Mouse (Mus musculus) myocyte (in vitro differentiated cells): ENCODE measurements around the gene Iqcf5. TPM values are rescaled to one million over a fixed set of nuclear protein-coding genes. Genes with fewer than 3 reads are reported as not detected.

Experiments
- H3K27me3 ChIP-seq: one replicate; pipeline ENCODE4 v1.6.1; 2011; ENCODE audit not compliant: control insufficient read depth, insufficient read depth, insufficient read length
- H3K36me3 ChIP-seq: one replicate; pipeline ENCODE4 v1.6.1; 2011; ENCODE audit not compliant: control insufficient read depth, insufficient read depth
- H3K4me2 ChIP-seq: one replicate; pipeline ENCODE4 v1.6.1; 2011; ENCODE audit warnings: low read depth, control low read depth
- H3K4me3 ChIP-seq: one replicate; pipeline ENCODE4 v1.5.1; 2011; ENCODE audit warnings: mild to moderate bottlenecking, control low read depth, moderate library complexity
- H3K79me2 ChIP-seq: one replicate; pipeline ENCODE4 v1.6.1; 2011; ENCODE audit not compliant: control insufficient read depth, insufficient read depth
- H3ac ChIP-seq: one replicate; pipeline ENCODE4 v1.6.1; 2011; ENCODE audit not compliant: control insufficient read depth, insufficient read length
- CEBPB ChIP-seq: IDR thresholded peaks from 2 replicates; pipeline ENCODE4 v1.6.1; 2011; ENCODE audit warnings: mild to moderate bottlenecking, moderate library complexity; ENCODE audit not compliant: poor library complexity, insufficient read depth, severe bottlenecking
- E2F4 ChIP-seq: IDR thresholded peaks from one replicate; pipeline ENCODE4 v1.6.1; 2011; ENCODE audit warnings: mild to moderate bottlenecking, control low read depth, moderate library complexity; ENCODE audit not compliant: insufficient read depth
- MAX ChIP-seq: IDR thresholded peaks from one replicate; pipeline ENCODE4 v1.6.1; 2011; ENCODE audit warnings: low read depth, mild to moderate bottlenecking, control low read depth
- MYOD1 ChIP-seq, 3 experiments: IDR thresholded peaks; one replicate each; pipeline ENCODE4 v1.6.1; 2011; ENCODE audit warnings: control low read depth in 2 of 3, low read depth in 2 of 3, mild to moderate bottlenecking in 2 of 3, moderate library complexity in 1 of 3; ENCODE audit not compliant: insufficient read length in 2 of 3, control insufficient read depth in 1 of 3
- MYOG ChIP-seq, 3 experiments: IDR thresholded peaks; one replicate each; pipeline ENCODE4 v1.6.1; 2011; ENCODE audit warnings: control low read depth in 2 of 3, low read depth in 2 of 3, mild to moderate bottlenecking in 2 of 3; ENCODE audit not compliant: insufficient read length in 2 of 3, control insufficient read depth in 1 of 3, insufficient read depth in 1 of 3
- POLR2A ChIP-seq: IDR thresholded peaks from one replicate; pipeline ENCODE4 v1.6.1; 2011; ENCODE audit warnings: low read depth, mild to moderate bottlenecking, control low read depth, moderate library complexity; ENCODE audit not compliant: insufficient read length
- POLR2AphosphoS2 ChIP-seq: IDR thresholded peaks from one replicate; pipeline ENCODE4 v1.6.1; 2011; ENCODE audit warnings: low read depth, control low read depth; ENCODE audit not compliant: insufficient read length
- REST ChIP-seq: IDR thresholded peaks from one replicate; pipeline ENCODE4 v1.6.1; 2011; ENCODE audit warnings: mild to moderate bottlenecking, control low read depth, moderate library complexity; ENCODE audit not compliant: insufficient read depth, insufficient read length
- SRF ChIP-seq: IDR thresholded peaks from one replicate; pipeline ENCODE4 v1.6.1; 2011; ENCODE audit warnings: low read depth; ENCODE audit not compliant: control insufficient read depth, insufficient read length
- TCF12 ChIP-seq: IDR thresholded peaks from one replicate; pipeline ENCODE4 v1.6.1; 2011; ENCODE audit warnings: mild to moderate bottlenecking, control low read depth; ENCODE audit not compliant: poor library complexity, insufficient read depth, severe bottlenecking
- TCF3 ChIP-seq: IDR thresholded peaks from one replicate; pipeline ENCODE4 v1.6.1; 2011; ENCODE audit warnings: low read depth, control low read depth; ENCODE audit not compliant: insufficient read length
- USF1 ChIP-seq: IDR thresholded peaks from one replicate; pipeline ENCODE4 v1.6.1; 2011; ENCODE audit warnings: low read depth, mild to moderate bottlenecking, control low read depth, moderate library complexity
- polyA plus RNA-seq: library from polyadenylated mRNA; unstranded; fragments of >200 nt; fragmentation: generic; extraction: Trizol; gene quantifications from one replicate; pipeline ENCODE4 v1.2.1, GENCODE M21; 2012; ENCODE audit warnings: missing spikeins

The Iqcf5 gene
- polyA plus RNA-seq, 1 experiment, result 0.12 TPM

DNA sequence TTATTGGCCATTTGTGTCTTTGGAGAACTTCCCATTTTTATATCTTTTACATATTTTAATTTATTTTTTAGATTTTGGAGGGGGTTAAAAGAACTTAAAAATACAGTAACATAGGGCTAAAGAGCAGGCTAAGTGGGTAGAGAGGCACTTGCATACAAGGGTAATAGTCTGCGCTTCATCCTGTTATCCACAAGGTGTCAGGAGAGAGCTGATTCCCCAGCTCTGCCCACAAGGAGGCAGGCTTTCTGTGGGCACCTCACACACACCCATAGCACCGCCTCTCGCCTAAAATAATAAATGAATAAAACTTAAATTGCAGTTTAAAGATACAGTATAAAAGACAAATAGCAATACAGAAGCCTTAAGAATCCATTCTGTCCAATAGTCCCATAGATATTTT lies 17.5 kb downstream of the Iqcf5 start:
- H3K36me3 ChIP-seq, result no peaks in the 10 kb centered on the region
- H3K27me3 ChIP-seq, result peaks cover 17% of the 10 kb centered on the region
- TF ChIP-seq POLR2A, result no peak
- no peak for TF ChIP-seq POLR2AphosphoS2
- TF ChIP-seq SRF, result no peak
- TF ChIP-seq TCF3, result no peak
- TF ChIP-seq MAX, result no peak
- no peak for TF ChIP-seq REST
- TF ChIP-seq MYOG (IDR thresholded peaks at IDR 0.05; ENCODE audit: control insufficient read depth in 1 of 3, insufficient read depth in 1 of 3, insufficient read length in 2 of 3, low read depth in 2 of 3), result no peak
- no peak for TF ChIP-seq TCF12
- no peak for TF ChIP-seq USF1
- TF ChIP-seq CEBPB, result no peak
- no peak for TF ChIP-seq E2F4
- no peak for TF ChIP-seq MYOD1 (IDR thresholded peaks at IDR 0.05; ENCODE audit: control insufficient read depth in 1 of 3, insufficient read length in 2 of 3, low read depth in 2 of 3)
- no peak overlapping the region for H3K4me2 ChIP-seq
- H3K79me2 ChIP-seq, result no peaks in the 10 kb centered on the region
- H3K4me3 ChIP-seq, result no peak overlapping the region
- no peak overlapping the region for H3ac ChIP-seq

DNA sequence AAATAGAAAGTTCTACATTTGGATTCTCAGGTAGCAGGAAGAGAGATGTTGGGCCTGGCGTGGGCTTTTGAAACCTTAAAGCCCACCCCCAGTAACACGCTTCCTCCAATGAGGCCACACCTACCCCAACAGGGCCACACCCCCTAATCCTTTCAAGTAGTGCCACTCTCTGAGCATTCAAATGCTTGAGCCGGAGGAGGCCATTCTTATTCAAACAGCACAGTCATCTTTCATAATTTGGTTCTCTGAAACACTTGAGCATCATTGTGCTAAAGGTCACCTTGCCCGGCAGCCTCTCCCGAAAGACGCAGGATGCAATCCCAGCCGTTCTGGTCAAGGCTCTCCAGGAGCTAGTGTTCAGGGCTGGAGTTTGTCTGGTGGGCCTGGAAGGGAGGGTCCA lies 19.9 kb downstream of the Iqcf5 start:
- Histone ChIP-seq H3K4me3 (no peak overlapping the region), H3K4me2 (no peak overlapping the region), H3K27me3 (peaks cover 10% of the 10 kb centered on the region), H3K79me2 (no peaks in the 10 kb centered on the region), H3ac (no peak overlapping the region), H3K36me3 (no peaks in the 10 kb centered on the region)
- TF ChIP-seq MAX, result no peak
- no peak for TF ChIP-seq MYOD1 (IDR thresholded peaks at IDR 0.05; ENCODE audit: control insufficient read depth in 1 of 3, insufficient read length in 2 of 3, low read depth in 2 of 3)
- TF ChIP-seq USF1, result no peak
- TF ChIP-seq POLR2AphosphoS2, result no peak
- no peak for TF ChIP-seq TCF12
- TF ChIP-seq E2F4, result no peak
- TF ChIP-seq TCF3, result no peak
- TF ChIP-seq POLR2A, result no peak
- no peak for TF ChIP-seq MYOG (IDR thresholded peaks at IDR 0.05; ENCODE audit: control insufficient read depth in 1 of 3, insufficient read depth in 1 of 3, insufficient read length in 2 of 3, low read depth in 2 of 3)

DNA sequence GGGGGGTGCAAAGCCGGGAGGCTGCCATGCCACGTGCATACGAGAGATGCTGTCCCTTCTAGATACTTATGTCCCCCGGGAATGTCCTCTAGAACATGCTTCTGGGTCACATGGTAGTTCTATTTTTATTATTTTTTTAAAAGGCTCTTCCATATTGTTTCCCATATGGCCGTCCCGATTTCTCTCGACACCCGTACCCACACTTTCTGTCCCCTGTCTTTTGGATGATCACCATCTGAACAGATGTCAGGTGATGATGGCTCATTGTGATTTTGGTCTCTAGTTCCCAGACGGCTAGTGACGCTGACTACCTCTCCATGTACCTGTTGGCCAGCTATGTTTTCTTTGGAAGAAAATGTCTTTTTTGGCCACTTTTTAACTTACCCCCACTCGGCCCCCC lies 20.6 kb downstream of the Iqcf5 start:
- TF ChIP-seq TCF12 (no peak), MYOD1 (IDR thresholded peaks at IDR 0.05; ENCODE audit: control insufficient read depth in 1 of 3, insufficient read length in 2 of 3, low read depth in 2 of 3) (no peak), E2F4 (no peak), MYOG (IDR thresholded peaks at IDR 0.05; ENCODE audit: control insufficient read depth in 1 of 3, insufficient read depth in 1 of 3, insufficient read length in 2 of 3, low read depth in 2 of 3) (no peak), SRF (no peak), POLR2AphosphoS2 (no peak), POLR2A (no peak), CEBPB (no peak), REST (no peak), TCF3 (no peak), MAX (no peak), USF1 (no peak)
- no peak overlapping the region for H3K4me2 ChIP-seq
- no peaks in the 10 kb centered on the region for H3K36me3 ChIP-seq
- H3K4me3 ChIP-seq, result no peak overlapping the region
- no peak overlapping the region for H3ac ChIP-seq
- H3K27me3 ChIP-seq, result peaks cover 9% of the 10 kb centered on the region
- H3K79me2 ChIP-seq, result no peaks in the 10 kb centered on the region

DNA sequence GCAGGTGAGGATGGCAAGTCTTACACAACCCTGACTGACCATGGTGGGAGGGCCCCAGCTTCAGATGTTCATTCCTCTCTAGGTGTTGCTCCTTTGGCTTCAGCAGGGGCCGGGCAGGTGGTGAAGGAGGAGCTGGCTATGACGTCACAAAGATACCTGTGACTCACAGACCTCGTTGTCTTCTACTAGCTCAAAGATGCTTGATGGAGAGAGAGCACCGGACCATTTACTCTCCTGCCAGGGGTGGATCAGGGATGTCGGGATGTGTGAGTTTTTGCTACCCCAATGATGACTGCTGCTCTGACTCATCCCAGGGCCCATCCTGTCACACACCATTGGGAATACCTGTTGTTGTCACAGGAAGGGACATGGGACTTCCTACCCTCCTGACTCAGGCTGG lies 47.2 kb downstream of the Iqcf5 start, which contains the start of gene Iqcf3:
TSS of gene Iqcf3 (minus strand) at position 101 of the 400 bp plus-strand sequence.
- Histone ChIP-seq H3K27me3 (peaks cover 40% of the 10 kb centered on the region), H3K4me2 (no peak within 1 kb of the TSS), H3ac (no peak within 1 kb of the TSS), H3K36me3 (no peaks in the 10 kb centered on the region), H3K79me2 (no peaks in the 10 kb centered on the region), H3K4me3 (no peak within 1 kb of the TSS)
- no peak for TF ChIP-seq E2F4
- no peak for TF ChIP-seq MYOG (IDR thresholded peaks at IDR 0.05; ENCODE audit: control insufficient read depth in 1 of 3, insufficient read depth in 1 of 3, insufficient read length in 2 of 3, low read depth in 2 of 3)
- TF ChIP-seq POLR2AphosphoS2, result no peak
- TF ChIP-seq MYOD1 (IDR thresholded peaks at IDR 0.05; ENCODE audit: control insufficient read depth in 1 of 3, insufficient read length in 2 of 3, low read depth in 2 of 3), result no peak
- TF ChIP-seq SRF, result no peak
- TF ChIP-seq REST, result no peak
- TF ChIP-seq TCF3, result no peak
- no peak for TF ChIP-seq TCF12
- TF ChIP-seq USF1, result no peak
- no peak for TF ChIP-seq CEBPB

DNA sequence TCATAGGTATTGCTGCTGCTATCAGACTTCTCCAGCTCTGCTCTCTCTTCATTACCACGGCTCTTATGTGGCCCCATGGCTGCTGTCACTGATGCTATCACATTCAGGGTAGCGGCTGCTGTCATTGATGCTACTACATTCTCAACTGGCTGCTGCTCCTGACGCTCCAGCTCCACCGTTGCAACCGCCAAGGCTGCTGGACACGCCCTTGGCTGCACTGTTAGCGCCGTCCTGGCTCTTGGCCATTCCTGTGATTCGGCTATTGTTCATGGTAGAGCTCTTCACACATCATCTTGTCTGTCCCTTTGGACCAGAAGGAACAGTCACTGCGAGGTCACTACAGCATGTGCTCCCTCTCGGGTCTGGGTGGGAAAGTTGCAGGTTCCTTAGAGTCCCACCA lies 47.9 kb downstream of the Iqcf5 start:
- TF ChIP-seq E2F4, result no peak
- no peak for TF ChIP-seq SRF
- TF ChIP-seq POLR2A, result no peak
- TF ChIP-seq MAX, result no peak
- TF ChIP-seq CEBPB, result no peak
- TF ChIP-seq REST, result no peak
- H3K4me2 ChIP-seq, result no peak overlapping the region
- H3K27me3 ChIP-seq, result peaks cover 40% of the 10 kb centered on the region

More for the DNA sequence above, 47.9 kb downstream of the Iqcf5 start:
- H3K36me3 ChIP-seq, result no peaks in the 10 kb centered on the region
- H3ac ChIP-seq, result no peak overlapping the region
- no peak overlapping the region for H3K4me3 ChIP-seq
- no peaks in the 10 kb centered on the region for H3K79me2 ChIP-seq
